Mouse (Mus musculus) lung, postnatal 0 days (tissue): ENCODE measurements around the gene Mul1. TPM values are rescaled to one million over a fixed set of nuclear protein-coding genes. Genes with fewer than 3 reads are reported as not detected.

Experiments used
- ATAC-seq: fragments of 200-750 bp; cut with Nextera tagmentation; 2 replicates; pipeline ENCODE4 v1.8.0; 2017; ENCODE audit warnings: moderate library complexity
- DNase-seq: peaks from one replicate; pipeline ENCODE4 v3.0.0-alpha.2; 2016; ENCODE audit warnings: low spot score
- H3K27ac ChIP-seq: fragments of 300-500 bp; sonication (generic); 2 replicates; pipeline ENCODE4 v1.5.1; 2014; ENCODE audit warnings: antibody characterized with exemption, mild to moderate bottlenecking, low read length, mixed read lengths
- H3K27me3 ChIP-seq: fragments of 300-500 bp; sonication (generic); replicated peaks from 2 replicates; pipeline ENCODE4 v1.6.1; 2014; ENCODE audit warnings: low read length, mixed read lengths; ENCODE audit not compliant: insufficient read depth
- H3K36me3 ChIP-seq: fragments of 300-500 bp; sonication (generic); 2 replicates; pipeline ENCODE4 v1.6.1; 2014; ENCODE audit warnings: low read length, mixed read lengths; ENCODE audit not compliant: insufficient read depth
- H3K4me1 ChIP-seq: fragments of 300-500 bp; sonication (generic); 2 replicates; pipeline ENCODE4 v1.6.1; 2014; ENCODE audit warnings: antibody characterized with exemption, low read depth, low read length, mixed read lengths; ENCODE audit not compliant: insufficient read depth
- H3K4me2 ChIP-seq: fragments of 300-500 bp; sonication (generic); replicated peaks from 2 replicates; pipeline ENCODE4 v1.6.1; 2014; ENCODE audit warnings: low read depth, mild to moderate bottlenecking, low read length, moderate library complexity, mixed read lengths
- H3K4me3 ChIP-seq: fragments of 300-500 bp; sonication (generic); 2 replicates; pipeline ENCODE4 v1.5.1; 2014; ENCODE audit warnings: low read depth, low read length
- H3K9ac ChIP-seq: fragments of 300-500 bp; sonication (generic); replicated peaks from 2 replicates; pipeline ENCODE4 v1.6.1; 2014; ENCODE audit warnings: low read depth, mild to moderate bottlenecking
- H3K9me3 ChIP-seq: fragments of 300-500 bp; sonication (generic); 2 replicates; pipeline ENCODE4 v1.6.1; 2016; ENCODE audit warnings: low read length, mixed read lengths
- CTCF ChIP-seq: IDR thresholded peaks from 2 replicates; pipeline ENCODE4 v1.5.1; 2016; ENCODE audit warnings: antibody characterized with exemption, mild to moderate bottlenecking
- EP300 ChIP-seq: IDR thresholded peaks from 2 replicates; pipeline ENCODE4 v1.6.1; 2016; ENCODE audit warnings: antibody characterized with exemption, mild to moderate bottlenecking, control low read depth
- WGBS: fragments of 180-500 bp; shearing (Covaris S2); extraction: QIAGEN DNeasy Blood & Tissue Kit; methylation state at CpG from one replicate; pipeline ENCODE4 v1.1.7; 2014; 5-methylcytosine and 5-hydroxymethylcytosine counted together
- polyA plus RNA-seq: library from polyadenylated mRNA; unstranded; fragments of >200 nt; fragmentation: Nextera tagmentation; extraction: Ambion mirVana; gene quantifications from 2 replicates; pipeline ENCODE4 v1.2.1, GENCODE M21; 2015

Gene Mul1
- polyA plus RNA-seq, 1 experiment from 2014 or later: 12.3 TPM

DNA sequence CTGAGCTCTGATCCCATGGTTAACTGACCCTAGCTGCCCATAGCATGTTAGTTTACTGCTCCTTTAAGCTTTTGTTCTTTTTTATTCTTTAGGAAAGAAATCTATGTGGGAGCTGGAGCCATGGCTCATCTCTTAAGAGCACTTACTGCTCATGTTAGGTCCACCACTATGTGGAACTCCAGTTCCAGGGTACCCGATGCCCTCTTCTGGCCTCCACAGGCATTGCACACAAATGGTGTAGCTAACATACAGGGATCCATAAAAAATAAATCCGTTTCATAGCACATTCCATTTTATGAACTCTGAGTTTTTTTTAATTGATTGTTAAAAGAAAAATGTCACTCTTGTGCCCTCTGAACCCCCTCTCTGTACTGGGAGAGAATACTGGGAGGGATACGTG lies 4.7 kb upstream of the Mul1 start:
- H3K27ac ChIP-seq: no peak overlapping the region
- TF ChIP-seq EP300: no peak
- peak; percentile 73 for TF ChIP-seq CTCF
- 39% methylated on average over 3 of the region's 3 CpGs for WGBS
- DNase-seq: peak; percentile 28
- H3K9ac ChIP-seq: no peak overlapping the region
- H3K27me3 ChIP-seq: no peaks in the 10 kb centered on the region
- no peak overlapping the region for H3K4me2 ChIP-seq
- no peak for ATAC-seq
- no peak overlapping the region for H3K4me3 ChIP-seq
- H3K9me3 ChIP-seq: no peaks in the 10 kb centered on the region
- no peaks in the 10 kb centered on the region for H3K4me1 ChIP-seq
- no peaks in the 10 kb centered on the region for H3K36me3 ChIP-seq

DNA sequence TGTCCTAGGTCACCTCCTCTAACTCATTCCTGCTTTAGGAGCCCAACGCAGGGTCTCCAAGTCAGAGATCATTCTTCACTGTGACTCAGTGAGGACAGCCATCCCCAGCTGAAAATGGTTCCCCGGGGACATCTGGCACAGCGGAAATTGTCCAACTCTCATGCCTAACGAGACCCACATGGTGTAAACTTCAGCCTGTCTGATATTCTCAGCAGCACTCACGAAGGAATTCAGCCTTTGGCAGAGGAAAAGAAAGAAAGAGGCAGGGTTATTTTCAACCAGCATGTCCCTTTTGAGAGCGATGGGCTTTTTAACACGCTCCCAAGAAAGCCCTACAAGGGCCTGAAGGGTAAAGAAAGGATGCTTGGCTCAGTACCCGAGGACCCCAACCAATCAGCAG lies 3.1 kb upstream of the Mul1 start:
- peak overlapping the region; percentile 49; the same call in 1 of the 2 replicates for H3K27ac ChIP-seq
- no peak overlapping the region for H3K4me2 ChIP-seq
- peak; percentile 53 for ATAC-seq
- H3K36me3 ChIP-seq: no peaks in the 10 kb centered on the region
- peaks cover 5% of the 10 kb centered on the region for H3K4me1 ChIP-seq
- no peak overlapping the region for H3K4me3 ChIP-seq
- H3K9me3 ChIP-seq: no peaks in the 10 kb centered on the region
- TF ChIP-seq EP300 (no peak), CTCF (no peak)
- DNase-seq: peak; percentile 80
- H3K9ac ChIP-seq: no peak overlapping the region
- H3K27me3 ChIP-seq: no peaks in the 10 kb centered on the region
- 41% methylated on average over 8 of the region's 8 CpGs for WGBS

DNA sequence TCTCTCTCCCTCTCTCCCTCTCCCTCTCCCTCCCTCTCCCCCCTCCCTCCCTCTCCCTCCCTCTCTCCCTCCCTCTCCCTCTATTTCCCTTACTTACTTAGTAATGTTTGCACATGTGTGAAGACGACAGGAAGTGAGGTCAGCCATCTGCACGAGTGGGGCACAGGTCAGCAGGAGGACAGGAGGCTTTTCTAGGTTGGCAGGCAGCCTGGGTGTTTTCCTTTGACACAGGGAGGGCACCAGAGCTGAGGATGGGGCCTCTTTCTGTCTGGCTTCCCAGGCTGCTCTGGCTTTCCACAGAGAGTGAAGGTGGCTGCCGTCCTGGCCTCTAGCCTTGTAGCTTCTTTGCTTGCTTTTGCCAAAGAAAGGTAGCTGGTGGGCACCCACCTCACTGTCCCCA lies 5.6 kb downstream of the Mul1 start:
- WGBS: 41% methylated on average over 2 of the region's 3 CpGs
- no peak for DNase-seq
- Histone ChIP-seq H3K4me3 (no peak overlapping the region), H3K4me2 (no peak overlapping the region), H3K36me3 (peaks cover 31% of the 10 kb centered on the region), H3K9ac (no peak overlapping the region), H3K27me3 (no peaks in the 10 kb centered on the region), H3K9me3 (no peaks in the 10 kb centered on the region), H3K4me1 (peaks cover 4% of the 10 kb centered on the region), H3K27ac (no peak overlapping the region)
- no peak for TF ChIP-seq EP300
- no peak for TF ChIP-seq CTCF
- no peak for ATAC-seq

DNA sequence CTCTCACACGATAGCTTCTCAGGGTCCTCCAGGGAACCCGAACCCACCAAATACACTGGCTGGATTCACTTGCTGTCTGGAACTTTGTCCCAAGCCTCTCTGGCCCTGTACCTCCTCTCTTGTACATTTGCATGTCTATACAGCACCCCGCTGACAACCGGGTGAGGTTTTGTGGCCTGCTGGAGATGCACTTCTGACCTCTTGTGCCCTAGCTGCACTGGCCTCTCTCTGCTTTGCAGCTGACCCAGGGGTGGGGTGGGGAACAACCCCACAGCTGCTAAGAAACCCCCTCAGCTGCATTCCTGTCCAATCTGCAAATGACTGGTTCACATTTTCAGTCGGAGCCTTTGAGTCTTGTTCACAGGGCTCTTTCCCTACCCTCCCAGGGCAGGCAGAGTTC lies 10.5 kb downstream of the Mul1 start:
- no peak for ATAC-seq
- H3K27ac ChIP-seq: no peak overlapping the region
- no peak for TF ChIP-seq EP300
- no peak for TF ChIP-seq CTCF
- DNase-seq: no peak
- H3K4me3 ChIP-seq: no peak overlapping the region
- H3K9ac ChIP-seq: no peak overlapping the region
- H3K36me3 ChIP-seq: peaks cover 5% of the 10 kb centered on the region; the same call in 1 of the 2 replicates
- no peaks in the 10 kb centered on the region for H3K4me1 ChIP-seq
- no peaks in the 10 kb centered on the region for H3K9me3 ChIP-seq
- 30% methylated on average over 5 of the region's 5 CpGs for WGBS
- H3K4me2 ChIP-seq: no peak overlapping the region
- no peaks in the 10 kb centered on the region for H3K27me3 ChIP-seq

DNA sequence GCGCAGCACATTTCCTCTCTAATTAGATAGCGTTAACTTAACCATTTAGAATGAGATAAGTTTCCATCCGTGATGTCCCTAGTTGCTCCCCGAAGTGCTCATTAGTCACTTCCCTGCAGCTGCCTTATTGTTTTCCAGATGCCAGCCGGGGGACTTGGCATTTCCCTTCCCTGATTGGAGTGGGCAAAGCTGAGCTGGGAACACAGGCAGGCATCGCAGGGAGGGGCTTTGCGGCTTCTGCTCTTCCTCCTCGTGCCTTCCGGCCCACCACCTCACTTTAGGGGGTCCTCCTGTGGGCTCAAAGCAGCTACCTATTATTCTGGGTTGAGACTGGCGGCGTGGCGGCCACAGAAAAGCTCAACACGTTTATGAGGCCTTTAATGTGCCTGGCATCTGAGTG lies 12.5 kb downstream of the Mul1 start:
- H3K4me2 ChIP-seq: no peak overlapping the region
- TF ChIP-seq CTCF: no peak
- TF ChIP-seq EP300: no peak
- H3K36me3 ChIP-seq: no peaks in the 10 kb centered on the region
- no peak overlapping the region for H3K27ac ChIP-seq
- ATAC-seq: no peak
- no peaks in the 10 kb centered on the region for H3K4me1 ChIP-seq
- H3K9me3 ChIP-seq: no peaks in the 10 kb centered on the region
- no peak overlapping the region for H3K9ac ChIP-seq
- 28% methylated on average over 13 of the region's 13 CpGs for WGBS
- no peaks in the 10 kb centered on the region for H3K27me3 ChIP-seq
- peak; percentile 19 for DNase-seq
- no peak overlapping the region for H3K4me3 ChIP-seq

DNA sequence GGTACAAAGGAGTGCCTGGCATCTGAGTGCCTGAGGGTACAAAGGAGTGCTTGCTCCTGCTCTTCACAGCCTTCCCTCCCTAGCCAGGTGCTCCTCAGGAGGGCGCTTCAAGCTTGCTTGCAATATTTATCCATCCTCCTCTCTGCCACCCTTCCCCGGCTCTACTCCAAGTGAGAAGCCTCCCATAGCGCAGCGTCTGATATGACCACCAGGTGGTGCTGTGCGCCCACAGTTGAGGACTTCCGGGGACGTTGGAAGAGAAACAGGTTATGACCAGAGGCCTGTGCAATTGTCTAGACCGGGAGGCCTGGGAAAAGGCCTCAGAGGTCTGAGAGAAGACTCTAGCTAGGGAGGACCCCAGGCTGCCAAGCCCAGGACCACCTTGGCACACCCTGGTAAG lies 12.9 kb downstream of the Mul1 start:
- Histone ChIP-seq H3K4me2 (no peak overlapping the region), H3K4me1 (no peaks in the 10 kb centered on the region), H3K9me3 (no peaks in the 10 kb centered on the region), H3K27ac (no peak overlapping the region), H3K9ac (no peak overlapping the region), H3K36me3 (no peaks in the 10 kb centered on the region), H3K4me3 (no peak overlapping the region), H3K27me3 (no peaks in the 10 kb centered on the region)
- TF ChIP-seq EP300 (no peak), CTCF (peak; percentile 99)
- peak; percentile 93 for ATAC-seq
- under 1% methylated on average over 8 of the region's 8 CpGs for WGBS
- peak; percentile 94 for DNase-seq
